Mouse (Mus musculus) heart, embryonic 13.5 days (tissue): ENCODE data around the gene Gm8947. TPM values are rescaled to one million over a fixed set of nuclear protein-coding genes. Genes with fewer than 3 reads are reported as not detected.
"Not testable (repeated sequence)": the region's sequence is repeated elsewhere in the genome, so short reads cannot be mapped to it uniquely, and the experiment has no call there.

Experiments used
- ATAC-seq: fragments of 200-750 bp; cut with Nextera tagmentation; 2 replicates; pipeline ENCODE4 v1.8.0; 2017; ENCODE audit warnings: moderate TSS enrichment; ENCODE audit not compliant: insufficient number of reproducible peaks, low FRiP score, low TSS enrichment; ENCODE audit errors: extremely low read depth
- H3K27ac ChIP-seq: fragments of 300-500 bp; sonication (generic); replicated peaks from 2 replicates; pipeline ENCODE4 v1.5.1; 2015; ENCODE audit warnings: moderate library complexity, mild to moderate bottlenecking, inconsistent platforms
- H3K27me3 ChIP-seq: fragments of 300-500 bp; sonication (generic); replicated peaks from 2 replicates; pipeline ENCODE4 v1.6.1; 2015; ENCODE audit warnings: mild to moderate bottlenecking, inconsistent platforms
- H3K36me3 ChIP-seq: fragments of 300-500 bp; sonication (generic); 2 replicates; pipeline ENCODE4 v1.6.1; 2015; ENCODE audit warnings: mild to moderate bottlenecking, inconsistent platforms
- H3K4me1 ChIP-seq: fragments of 300-500 bp; sonication (generic); 2 replicates; pipeline ENCODE4 v1.6.1; 2015; ENCODE audit warnings: inconsistent platforms
- H3K4me2 ChIP-seq: fragments of 300-500 bp; sonication (generic); 2 replicates; pipeline ENCODE4 v1.6.1; 2015; ENCODE audit warnings: inconsistent platforms, mild to moderate bottlenecking, moderate library complexity
- H3K4me3 ChIP-seq: fragments of 300-500 bp; sonication (generic); 2 replicates; pipeline ENCODE4 v1.5.1; 2015; ENCODE audit warnings: moderate library complexity, mild to moderate bottlenecking, inconsistent platforms
- H3K9ac ChIP-seq: fragments of 300-500 bp; sonication (generic); 2 replicates; pipeline ENCODE4 v1.6.1; 2015; ENCODE audit warnings: inconsistent platforms, mild to moderate bottlenecking, moderate library complexity
- H3K9me3 ChIP-seq: fragments of 300-500 bp; sonication (generic); 2 replicates; pipeline ENCODE4 v1.6.1; 2016; ENCODE audit warnings: inconsistent platforms
- WGBS: fragments of 180-500 bp; shearing (Covaris S2); methylation state at CpG from one replicate; pipeline ENCODE4 v1.1.7; 2015; ENCODE audit warnings: mixed read lengths; 5-methylcytosine and 5-hydroxymethylcytosine counted together
- polyA plus RNA-seq: library from polyadenylated mRNA; unstranded; fragments of >200 nt; fragmentation: Nextera tagmentation; extraction: Ambion mirVana; gene quantifications from 2 replicates; pipeline ENCODE4 v1.2.1, GENCODE M21; 2015

Gene Gm8947
- polyA plus RNA-seq, 1 experiment from 2014 or later, result 0.37 TPM

DNA sequence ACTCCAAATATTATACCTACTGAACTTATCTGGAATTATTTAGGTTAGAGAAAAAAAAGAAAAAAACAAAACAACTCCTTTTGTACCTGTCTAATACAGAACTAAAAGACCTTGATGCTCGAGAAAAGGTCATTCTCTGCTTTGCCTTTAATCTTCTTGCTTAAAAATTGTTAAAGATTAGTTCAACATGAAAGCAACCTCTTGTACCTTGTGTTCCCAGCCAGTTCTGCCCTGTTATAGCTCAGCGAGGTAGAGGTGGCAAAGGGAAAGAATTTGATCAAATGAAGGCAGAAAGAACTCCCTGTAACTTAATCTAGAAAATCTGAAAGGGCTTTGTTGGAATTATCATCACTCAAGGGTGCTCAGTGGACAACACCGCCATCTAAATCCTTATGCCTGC, 6.0 kb upstream of the Gm8947 start:
- WGBS, result 65% methylated on average over 3 of the region's 3 CpGs
- ATAC-seq, H3K4me3 ChIP-seq, H3K4me1 ChIP-seq, H3K36me3 ChIP-seq, H3K27me3 ChIP-seq, H3K9ac ChIP-seq, H3K27ac ChIP-seq, H3K9me3 ChIP-seq, H3K4me2 ChIP-seq: not testable (repeated sequence)

DNA sequence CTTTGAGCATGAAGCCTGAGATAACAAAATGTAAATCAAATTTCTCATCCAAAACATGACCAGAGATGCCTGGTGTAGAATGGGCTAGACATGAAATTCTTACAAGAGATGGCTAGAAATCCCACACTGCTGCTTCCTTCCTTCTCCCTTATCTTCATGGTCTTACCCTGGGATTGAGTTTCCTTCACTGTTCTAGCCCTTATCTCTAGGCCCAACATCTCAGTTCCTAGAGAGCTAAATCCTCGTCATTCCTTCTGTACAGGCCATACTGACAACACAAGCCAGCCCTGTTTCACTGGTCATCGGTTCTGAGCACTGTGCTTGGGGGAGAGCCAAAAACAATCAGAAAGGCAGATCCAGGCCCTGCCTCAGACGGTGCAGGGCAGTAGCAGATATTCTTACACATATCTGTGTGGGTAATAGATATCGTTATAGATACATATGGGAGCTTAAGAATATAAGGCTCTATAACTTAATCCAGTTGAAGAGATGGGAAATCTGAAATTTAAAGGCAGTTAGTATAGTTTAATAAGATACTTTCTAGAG, 5.2 kb upstream of the Gm8947 start:
- not testable (repeated sequence) for H3K36me3 ChIP-seq, H3K4me1 ChIP-seq, H3K9me3 ChIP-seq, ATAC-seq, H3K27ac ChIP-seq, H3K27me3 ChIP-seq, H3K4me3 ChIP-seq, H3K4me2 ChIP-seq, H3K9ac ChIP-seq
- WGBS, result 47% methylated on average over 4 of the region's 4 CpGs

DNA sequence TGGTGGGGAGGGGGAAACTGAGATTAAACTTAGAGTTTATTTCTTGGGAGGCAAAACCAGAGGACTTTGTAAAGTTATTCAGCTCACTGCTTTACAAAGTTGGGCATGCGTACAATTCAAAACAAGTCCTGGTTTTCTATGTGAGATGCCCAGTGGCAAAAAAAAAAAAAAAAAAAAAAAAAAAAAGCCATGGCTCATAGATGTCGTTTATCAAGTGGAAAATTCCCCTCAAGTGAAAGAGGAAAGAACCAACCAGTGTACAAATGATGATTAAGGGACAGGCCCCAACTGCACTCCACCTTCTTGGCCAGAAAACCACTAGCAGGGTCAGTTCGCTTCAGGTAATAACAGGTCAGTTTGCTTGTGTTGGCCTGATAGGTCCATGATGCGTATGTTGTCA, 3.7 kb upstream of the Gm8947 start:
- Histone ChIP-seq H3K27me3 (no peaks in the 10 kb centered on the region), H3K4me1 (no peaks in the 10 kb centered on the region), H3K4me3 (no peak overlapping the region), H3K36me3 (no peaks in the 10 kb centered on the region), H3K9me3 (no peaks in the 10 kb centered on the region), H3K4me2 (no peak overlapping the region), H3K9ac (no peak overlapping the region), H3K27ac (no peak overlapping the region)
- 73% methylated on average over 4 of the region's 4 CpGs for WGBS
- no peak for ATAC-seq

DNA sequence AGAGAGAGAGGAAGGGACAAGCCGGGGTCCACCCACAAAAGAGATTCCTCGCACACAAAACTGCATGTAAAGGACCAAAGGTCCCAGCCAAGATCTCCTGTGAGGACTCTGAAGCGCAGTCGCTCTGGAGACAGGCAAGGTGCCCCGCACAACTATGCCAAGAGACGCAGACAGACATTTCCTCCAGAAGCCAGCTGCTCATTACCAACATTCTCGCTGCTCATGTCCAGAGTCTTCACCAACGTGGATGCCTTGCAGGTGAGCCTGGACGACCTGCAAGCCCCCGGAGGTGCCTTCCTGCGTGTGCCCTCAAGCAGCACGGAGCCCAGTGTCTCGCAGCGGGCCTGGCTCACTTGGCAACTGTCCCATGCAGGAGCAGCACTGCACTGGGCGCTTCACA, 563 bp downstream of the Gm8947 start:
- not testable (repeated sequence) for H3K9me3 ChIP-seq, ATAC-seq, H3K36me3 ChIP-seq, H3K4me2 ChIP-seq, H3K27ac ChIP-seq, H3K4me1 ChIP-seq, H3K27me3 ChIP-seq, H3K4me3 ChIP-seq, H3K9ac ChIP-seq
- WGBS, result 88% methylated on average over 15 of the region's 15 CpGs

DNA sequence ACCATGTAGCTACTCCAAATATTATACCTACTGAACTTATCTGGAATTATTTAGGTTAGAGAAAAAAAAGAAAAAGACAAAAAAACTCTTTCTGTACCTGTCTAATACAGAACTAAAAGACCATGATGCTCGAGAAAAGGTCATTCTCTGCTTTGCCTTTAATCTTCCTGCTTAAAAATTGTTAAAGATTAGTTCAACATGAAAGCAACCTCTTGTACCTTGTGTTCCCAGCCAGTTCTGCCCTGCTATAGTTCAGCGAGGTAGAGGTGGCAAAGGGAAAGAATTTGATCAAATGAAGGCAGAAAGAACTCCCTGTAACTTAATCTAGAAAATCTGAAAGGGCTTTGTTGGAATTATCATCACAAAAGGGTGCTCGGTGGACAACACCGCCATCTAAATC, 3.8 kb downstream of the Gm8947 start:
- 74% methylated on average over 4 of the region's 4 CpGs for WGBS
- not testable (repeated sequence) for H3K4me3 ChIP-seq

DNA sequence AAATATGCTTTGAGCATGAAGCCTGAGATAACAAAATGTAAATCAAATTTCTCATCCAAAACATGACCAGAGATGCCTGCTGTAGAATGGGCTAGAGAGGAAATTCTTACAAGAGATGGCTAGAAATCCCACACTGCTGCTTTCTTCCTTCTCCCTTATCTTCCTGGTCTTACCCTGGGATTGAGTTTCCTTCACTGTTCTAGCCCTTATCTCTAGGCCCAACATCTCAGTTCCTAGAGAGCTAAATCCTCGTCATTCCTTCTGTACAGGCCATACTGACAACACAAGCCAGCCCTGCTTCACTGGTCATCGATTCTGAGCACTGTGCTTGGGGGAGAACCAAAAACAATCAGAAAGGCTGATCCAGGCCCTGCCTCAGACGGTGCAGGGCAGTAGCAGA, 4.5 kb downstream of the Gm8947 start:
- not testable (repeated sequence) for H3K36me3 ChIP-seq, H3K27ac ChIP-seq, H3K9ac ChIP-seq, H3K4me3 ChIP-seq, H3K9me3 ChIP-seq, H3K27me3 ChIP-seq, H3K4me2 ChIP-seq, ATAC-seq, H3K4me1 ChIP-seq
- 44% methylated on average over 3 of the region's 3 CpGs for WGBS

More for the DNA sequence above, 3.8 kb downstream of the Gm8947 start:
- H3K4me2 ChIP-seq, H3K36me3 ChIP-seq, H3K4me1 ChIP-seq, H3K9ac ChIP-seq, H3K27me3 ChIP-seq, ATAC-seq, H3K27ac ChIP-seq, H3K9me3 ChIP-seq: not testable (repeated sequence)

DNA sequence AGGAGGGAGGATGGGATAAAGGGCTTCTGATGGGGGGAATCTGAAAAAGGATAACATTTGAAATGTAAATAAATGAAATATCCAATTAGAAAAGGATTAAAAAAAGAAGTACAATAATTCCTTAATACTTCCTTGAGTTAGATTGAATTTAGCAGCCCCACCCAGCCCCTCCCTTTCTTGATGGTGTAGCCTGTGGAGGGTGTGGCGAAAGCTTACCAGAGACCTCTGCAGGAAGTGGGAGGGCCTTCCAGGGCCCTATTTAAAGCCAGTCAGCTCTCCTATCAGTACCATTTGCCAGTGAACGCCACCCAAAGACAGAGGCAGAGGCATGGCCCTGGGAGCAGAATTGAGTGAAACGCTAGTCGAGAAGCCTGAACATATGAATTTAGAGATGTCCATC, 5.9 kb downstream of the Gm8947 start, which contains the start of gene Gm47995:
TSS of gene Gm47995 (plus strand) at position 329 of the 400 bp plus-strand sequence.
- not testable (repeated sequence) for ATAC-seq, H3K4me1 ChIP-seq, H3K36me3 ChIP-seq, H3K4me2 ChIP-seq, H3K27ac ChIP-seq, H3K9ac ChIP-seq, H3K27me3 ChIP-seq, H3K4me3 ChIP-seq, H3K9me3 ChIP-seq
- WGBS, result 59% methylated on average over 2 of the region's 4 CpGs

DNA sequence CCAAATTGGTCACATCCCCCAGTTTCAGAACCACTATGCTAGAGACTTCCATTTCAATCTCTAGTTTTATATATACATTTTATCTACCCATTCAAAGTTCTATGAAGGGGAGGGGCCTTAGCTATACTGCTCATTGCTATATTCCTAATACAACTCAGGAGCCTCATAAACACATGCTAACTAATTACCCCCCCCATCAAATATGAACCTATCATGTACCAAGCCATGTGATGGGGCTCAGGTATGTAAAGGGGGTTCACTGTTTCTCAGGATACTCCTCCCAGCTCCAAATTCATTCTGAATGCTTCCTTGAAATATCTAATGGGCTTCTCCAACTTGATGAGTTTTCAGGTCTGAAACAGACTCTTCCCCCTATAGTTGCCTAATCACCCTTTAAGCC, 8.4 kb downstream of the Gm8947 start:
- H3K27ac ChIP-seq, H3K36me3 ChIP-seq, H3K4me1 ChIP-seq, H3K27me3 ChIP-seq, H3K4me2 ChIP-seq, H3K9ac ChIP-seq, H3K9me3 ChIP-seq, H3K4me3 ChIP-seq, ATAC-seq: not testable (repeated sequence)

DNA sequence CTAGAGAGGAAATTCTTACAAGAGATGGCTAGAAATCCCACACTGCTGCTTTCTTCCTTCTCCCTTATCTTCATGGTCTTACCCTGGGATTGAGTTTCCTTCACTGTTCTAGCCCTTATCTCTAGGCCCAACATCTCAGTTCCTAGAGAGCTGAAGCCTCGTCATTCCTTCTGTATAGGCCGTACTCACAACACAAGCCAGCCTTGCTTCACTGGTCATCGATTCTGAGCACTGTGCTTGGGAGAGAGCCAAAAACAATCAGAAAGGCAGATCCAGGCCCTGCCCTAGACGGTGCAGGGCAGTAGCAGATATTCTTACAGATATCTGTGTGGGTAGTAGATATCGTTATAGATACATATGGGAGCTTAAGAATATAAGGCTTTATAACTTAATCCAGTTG, 10.6 kb downstream of the Gm8947 start:
- not testable (repeated sequence) for H3K4me2 ChIP-seq, H3K9ac ChIP-seq, H3K36me3 ChIP-seq, ATAC-seq, H3K4me3 ChIP-seq, H3K4me1 ChIP-seq, H3K9me3 ChIP-seq, H3K27me3 ChIP-seq, H3K27ac ChIP-seq
- 36% methylated on average over 3 of the region's 5 CpGs for WGBS

DNA sequence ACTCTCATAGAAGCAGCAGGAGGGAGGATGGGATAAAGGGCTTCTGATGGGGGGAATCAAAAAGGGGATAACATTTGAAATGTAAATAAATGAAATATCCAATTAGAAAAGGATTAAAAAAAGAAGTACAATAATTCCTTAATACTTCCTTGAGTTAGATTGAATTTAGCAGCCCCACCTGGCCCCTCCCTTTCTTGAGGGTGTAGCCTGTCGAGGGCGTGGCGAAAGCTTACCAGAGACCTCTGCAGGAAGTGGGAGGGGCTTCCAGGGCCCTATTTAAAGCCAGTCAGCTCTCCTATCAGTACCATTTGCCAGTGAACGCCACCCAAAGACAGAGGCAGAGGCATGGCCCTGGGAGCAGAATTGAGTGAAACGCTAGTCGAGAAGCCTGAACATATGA, 11.6 kb downstream of the Gm8947 start, which contains the start of gene 3110040M04Rik:
TSS of gene 3110040M04Rik (plus strand) at position 304 of the 400 bp plus-strand sequence.
- H3K4me2 ChIP-seq, H3K27ac ChIP-seq, H3K9ac ChIP-seq, H3K27me3 ChIP-seq, ATAC-seq, H3K4me3 ChIP-seq, H3K4me1 ChIP-seq, H3K9me3 ChIP-seq, H3K36me3 ChIP-seq: not testable (repeated sequence)
- no CpG with 5 or more reads among the region's 6 CpGs for WGBS

DNA sequence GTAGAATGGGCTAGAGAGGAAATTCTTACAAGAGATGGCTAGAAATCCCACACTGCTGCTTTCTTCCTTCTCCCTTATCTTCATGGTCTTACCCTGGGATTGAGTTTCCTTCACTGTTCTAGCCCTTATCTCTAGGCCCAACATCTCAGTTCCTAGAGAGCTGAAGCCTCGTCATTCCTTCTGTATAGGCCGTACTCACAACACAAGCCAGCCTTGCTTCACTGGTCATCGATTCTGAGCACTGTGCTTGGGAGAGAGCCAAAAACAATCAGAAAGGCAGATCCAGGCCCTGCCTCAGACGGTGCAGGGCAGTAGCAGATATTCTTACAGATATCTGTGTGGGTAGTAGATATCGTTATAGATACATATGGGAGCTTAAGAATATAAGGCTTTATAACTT, 16.3 kb downstream of the Gm8947 start:
- WGBS, result 47% methylated on average over 4 of the region's 5 CpGs
- ATAC-seq, result not testable (repeated sequence)

DNA sequence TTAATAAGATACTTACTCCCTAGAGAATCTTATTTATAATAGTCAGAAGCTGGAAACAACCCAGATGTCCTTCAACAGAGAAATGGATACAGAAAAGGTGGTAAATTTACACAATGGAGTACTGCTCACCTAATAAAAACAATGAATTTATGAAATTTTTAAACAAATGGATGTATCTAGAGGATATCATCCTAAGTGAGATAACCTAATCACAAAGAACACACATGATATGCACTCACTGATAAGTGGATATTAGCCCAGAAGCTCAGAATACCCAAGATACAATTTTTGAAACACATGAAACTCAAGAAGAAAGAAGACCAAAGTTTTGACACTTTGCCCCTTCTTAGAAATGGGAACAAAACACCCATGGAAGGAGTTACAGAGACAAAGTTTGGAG, 16.8 kb downstream of the Gm8947 start:
- H3K9me3 ChIP-seq, H3K27ac ChIP-seq, H3K4me1 ChIP-seq, H3K4me3 ChIP-seq, ATAC-seq, H3K4me2 ChIP-seq, H3K36me3 ChIP-seq, H3K27me3 ChIP-seq, H3K9ac ChIP-seq: not testable (repeated sequence)

More for the DNA sequence above, 16.3 kb downstream of the Gm8947 start:
- not testable (repeated sequence) for H3K27me3 ChIP-seq, H3K4me2 ChIP-seq, H3K36me3 ChIP-seq, H3K4me1 ChIP-seq, H3K9ac ChIP-seq, H3K27ac ChIP-seq, H3K9me3 ChIP-seq, H3K4me3 ChIP-seq
